Mouse (Mus musculus) testis, adult 2 months (tissue): Measurements from ENCODE around the gene Cd83.

ENCODE experiments used
- CTCF ChIP-seq: fragments of 200-500 bp; IDR thresholded peaks from 2 replicates; pipeline ENCODE4 v1.5.1; 2012; ENCODE audit warnings: low read depth, mild to moderate bottlenecking, inconsistent platforms, low read length, moderate library complexity; ENCODE audit not compliant: control insufficient read depth, insufficient read depth, insufficient replicate concordance
- POLR2A ChIP-seq: fragments of 200-500 bp; IDR thresholded peaks from 2 replicates; pipeline ENCODE4 v1.6.1; 2012; ENCODE audit warnings: low read depth, mild to moderate bottlenecking, inconsistent platforms, low read length, moderate library complexity; ENCODE audit not compliant: control insufficient read depth

- TF ChIP-seq POLR2A (no peak), CTCF (no peak)
Observed at GRCm38 (mm10) chr13:43740276-43740608, 44.3 kb upstream of the Cd83 start.
